Mouse (Mus musculus) myocyte (in vitro differentiated cells): ENCODE measurements around the gene Polr3k. TPM values are rescaled to one million over a fixed set of nuclear protein-coding genes. Genes with fewer than 3 reads are reported as not detected.

ENCODE experiments used
- H3K27me3 ChIP-seq: one replicate; pipeline ENCODE4 v1.6.1; 2011; ENCODE audit not compliant: control insufficient read depth, insufficient read depth, insufficient read length
- H3K36me3 ChIP-seq: one replicate; pipeline ENCODE4 v1.6.1; 2011; ENCODE audit not compliant: control insufficient read depth, insufficient read depth
- H3K4me2 ChIP-seq: one replicate; pipeline ENCODE4 v1.6.1; 2011; ENCODE audit warnings: low read depth, control low read depth
- H3K4me3 ChIP-seq: one replicate; pipeline ENCODE4 v1.5.1; 2011; ENCODE audit warnings: mild to moderate bottlenecking, control low read depth, moderate library complexity
- H3K79me2 ChIP-seq: one replicate; pipeline ENCODE4 v1.6.1; 2011; ENCODE audit not compliant: control insufficient read depth, insufficient read depth
- H3ac ChIP-seq: one replicate; pipeline ENCODE4 v1.6.1; 2011; ENCODE audit not compliant: control insufficient read depth, insufficient read length
- CEBPB ChIP-seq: IDR thresholded peaks from 2 replicates; pipeline ENCODE4 v1.6.1; 2011; ENCODE audit warnings: mild to moderate bottlenecking, moderate library complexity; ENCODE audit not compliant: poor library complexity, insufficient read depth, severe bottlenecking
- E2F4 ChIP-seq: IDR thresholded peaks from one replicate; pipeline ENCODE4 v1.6.1; 2011; ENCODE audit warnings: mild to moderate bottlenecking, control low read depth, moderate library complexity; ENCODE audit not compliant: insufficient read depth
- MAX ChIP-seq: IDR thresholded peaks from one replicate; pipeline ENCODE4 v1.6.1; 2011; ENCODE audit warnings: low read depth, mild to moderate bottlenecking, control low read depth
- MYOD1 ChIP-seq, 3 experiments: IDR thresholded peaks; one replicate each; pipeline ENCODE4 v1.6.1; 2011; ENCODE audit warnings: control low read depth in 2 of 3, low read depth in 2 of 3, mild to moderate bottlenecking in 2 of 3, moderate library complexity in 1 of 3; ENCODE audit not compliant: insufficient read length in 2 of 3, control insufficient read depth in 1 of 3
- MYOG ChIP-seq, 3 experiments: IDR thresholded peaks; one replicate each; pipeline ENCODE4 v1.6.1; 2011; ENCODE audit warnings: control low read depth in 2 of 3, low read depth in 2 of 3, mild to moderate bottlenecking in 2 of 3; ENCODE audit not compliant: insufficient read length in 2 of 3, control insufficient read depth in 1 of 3, insufficient read depth in 1 of 3
- POLR2A ChIP-seq: IDR thresholded peaks from one replicate; pipeline ENCODE4 v1.6.1; 2011; ENCODE audit warnings: low read depth, mild to moderate bottlenecking, control low read depth, moderate library complexity; ENCODE audit not compliant: insufficient read length
- POLR2AphosphoS2 ChIP-seq: IDR thresholded peaks from one replicate; pipeline ENCODE4 v1.6.1; 2011; ENCODE audit warnings: low read depth, control low read depth; ENCODE audit not compliant: insufficient read length
- REST ChIP-seq: IDR thresholded peaks from one replicate; pipeline ENCODE4 v1.6.1; 2011; ENCODE audit warnings: mild to moderate bottlenecking, control low read depth, moderate library complexity; ENCODE audit not compliant: insufficient read depth, insufficient read length
- SRF ChIP-seq: IDR thresholded peaks from one replicate; pipeline ENCODE4 v1.6.1; 2011; ENCODE audit warnings: low read depth; ENCODE audit not compliant: control insufficient read depth, insufficient read length
- TCF12 ChIP-seq: IDR thresholded peaks from one replicate; pipeline ENCODE4 v1.6.1; 2011; ENCODE audit warnings: mild to moderate bottlenecking, control low read depth; ENCODE audit not compliant: poor library complexity, insufficient read depth, severe bottlenecking
- TCF3 ChIP-seq: IDR thresholded peaks from one replicate; pipeline ENCODE4 v1.6.1; 2011; ENCODE audit warnings: low read depth, control low read depth; ENCODE audit not compliant: insufficient read length
- USF1 ChIP-seq: IDR thresholded peaks from one replicate; pipeline ENCODE4 v1.6.1; 2011; ENCODE audit warnings: low read depth, mild to moderate bottlenecking, control low read depth, moderate library complexity
- polyA plus RNA-seq: library from polyadenylated mRNA; unstranded; fragments of >200 nt; fragmentation: generic; extraction: Trizol; gene quantifications from one replicate; pipeline ENCODE4 v1.2.1, GENCODE M21; 2012; ENCODE audit warnings: missing spikeins

Gene Polr3k
- polyA plus RNA-seq, 1 experiment = 12.3 TPM

GRCm38 (mm10) chr2:181838293-181838680 lies 25.9 kb upstream of the Polr3k start:
- TF ChIP-seq E2F4 (no peak), TCF12 (no peak), MYOG (IDR thresholded peaks at IDR 0.05; ENCODE audit: control insufficient read depth in 1 of 3, insufficient read depth in 1 of 3, insufficient read length in 2 of 3, low read depth in 2 of 3) (no peak), CEBPB (no peak), MYOD1 (IDR thresholded peaks at IDR 0.05; ENCODE audit: control insufficient read depth in 1 of 3, insufficient read length in 2 of 3, low read depth in 2 of 3) (no peak), REST (no peak), SRF (no peak), TCF3 (no peak), POLR2AphosphoS2 (no peak), POLR2A (no peak), USF1 (no peak), MAX (no peak)
- H3K79me2 ChIP-seq = no peaks in the 10 kb centered on the region
- peak overlapping the region; percentile 77 for H3K4me3 ChIP-seq
- peak overlapping the region; percentile 39 for H3ac ChIP-seq
- no peaks in the 10 kb centered on the region for H3K36me3 ChIP-seq
- no peaks in the 10 kb centered on the region for H3K27me3 ChIP-seq
- H3K4me2 ChIP-seq = peak overlapping the region; percentile 90

- Histone ChIP-seq H3K27me3 (no peaks in the 10 kb centered on the region), H3K4me3 (no peak overlapping the region), H3K36me3 (peaks cover 41% of the 10 kb centered on the region), H3ac (no peak overlapping the region), H3K4me2 (no peak overlapping the region), H3K79me2 (no peaks in the 10 kb centered on the region)
- no peak for TF ChIP-seq TCF12
- no peak for TF ChIP-seq MYOG (IDR thresholded peaks at IDR 0.05; ENCODE audit: control insufficient read depth in 1 of 3, insufficient read depth in 1 of 3, insufficient read length in 2 of 3, low read depth in 2 of 3)
- no peak for TF ChIP-seq MYOD1 (IDR thresholded peaks at IDR 0.05; ENCODE audit: control insufficient read depth in 1 of 3, insufficient read length in 2 of 3, low read depth in 2 of 3)
These were observed 18.3 kb upstream of the Polr3k start for GRCm38 (mm10) chr2:181845709-181846394.

- Histone ChIP-seq H3K27me3 (no peaks in the 10 kb centered on the region), H3K36me3 (peaks cover 7% of the 10 kb centered on the region), H3K4me2 (peak overlapping the region; percentile 86), H3K79me2 (peaks cover 13% of the 10 kb centered on the region), H3ac (peak overlapping the region; percentile 69), H3K4me3 (peak overlapping the region; percentile 74)
- TF ChIP-seq E2F4 (no peak), MAX (no peak), POLR2A (no peak), TCF12 (no peak), SRF (no peak), USF1 (no peak), MYOG (IDR thresholded peaks at IDR 0.05; ENCODE audit: control insufficient read depth in 1 of 3, insufficient read depth in 1 of 3, insufficient read length in 2 of 3, low read depth in 2 of 3) (no peak), TCF3 (no peak), REST (no peak)
These were observed 361 bp downstream of the Polr3k start for GRCm38 (mm10) chr2:181864536-181864860.

GRCm38 (mm10) chr2:181866931-181867330 lies 2.8 kb downstream of the Polr3k start:
- TF ChIP-seq POLR2A (no peak), TCF3 (no peak), POLR2AphosphoS2 (no peak), SRF (no peak), USF1 (no peak), MAX (no peak), MYOD1 (IDR thresholded peaks at IDR 0.05; ENCODE audit: control insufficient read depth in 1 of 3, insufficient read length in 2 of 3, low read depth in 2 of 3) (no peak), CEBPB (no peak), TCF12 (no peak), E2F4 (no peak), REST (no peak), MYOG (IDR thresholded peaks at IDR 0.05; ENCODE audit: control insufficient read depth in 1 of 3, insufficient read depth in 1 of 3, insufficient read length in 2 of 3, low read depth in 2 of 3) (no peak)
- H3ac ChIP-seq = no peak overlapping the region
- no peaks in the 10 kb centered on the region for H3K27me3 ChIP-seq
- no peak overlapping the region for H3K4me3 ChIP-seq
- peaks cover 13% of the 10 kb centered on the region for H3K79me2 ChIP-seq
- no peak overlapping the region for H3K4me2 ChIP-seq
- H3K36me3 ChIP-seq = peaks cover 9% of the 10 kb centered on the region

- Histone ChIP-seq H3K4me2 (no peak overlapping the region), H3K36me3 (peaks cover 9% of the 10 kb centered on the region), H3K79me2 (no peaks in the 10 kb centered on the region), H3K4me3 (no peak overlapping the region), H3K27me3 (no peaks in the 10 kb centered on the region), H3ac (no peak overlapping the region)
- TF ChIP-seq POLR2A = no peak
- TF ChIP-seq SRF = no peak
- TF ChIP-seq CEBPB = no peak
- no peak for TF ChIP-seq REST
- TF ChIP-seq TCF12 = no peak
- TF ChIP-seq POLR2AphosphoS2 = no peak
- TF ChIP-seq MYOD1 (IDR thresholded peaks at IDR 0.05; ENCODE audit: control insufficient read depth in 1 of 3, insufficient read length in 2 of 3, low read depth in 2 of 3) = no peak
- TF ChIP-seq TCF3 = no peak
- no peak for TF ChIP-seq USF1
- no peak for TF ChIP-seq MAX
- no peak for TF ChIP-seq MYOG (IDR thresholded peaks at IDR 0.05; ENCODE audit: control insufficient read depth in 1 of 3, insufficient read depth in 1 of 3, insufficient read length in 2 of 3, low read depth in 2 of 3)
- no peak for TF ChIP-seq E2F4
These were observed 6.9 kb downstream of the Polr3k start for GRCm38 (mm10) chr2:181871039-181871438.
